Mouse (Mus musculus): Measurements from ENCODE around the gene Ubr4. TPM values are rescaled to one million over a fixed set of nuclear protein-coding genes. Genes with fewer than 3 reads are reported as not detected.
"Not testable (repeated sequence)": the region's sequence is repeated elsewhere in the genome, so short reads cannot be mapped to it uniquely, and the experiment has no call there.

Ubr4 gene
- polyA plus RNA-seq, 1 experiment from 2014 or later: 84.5 TPM

DNA sequence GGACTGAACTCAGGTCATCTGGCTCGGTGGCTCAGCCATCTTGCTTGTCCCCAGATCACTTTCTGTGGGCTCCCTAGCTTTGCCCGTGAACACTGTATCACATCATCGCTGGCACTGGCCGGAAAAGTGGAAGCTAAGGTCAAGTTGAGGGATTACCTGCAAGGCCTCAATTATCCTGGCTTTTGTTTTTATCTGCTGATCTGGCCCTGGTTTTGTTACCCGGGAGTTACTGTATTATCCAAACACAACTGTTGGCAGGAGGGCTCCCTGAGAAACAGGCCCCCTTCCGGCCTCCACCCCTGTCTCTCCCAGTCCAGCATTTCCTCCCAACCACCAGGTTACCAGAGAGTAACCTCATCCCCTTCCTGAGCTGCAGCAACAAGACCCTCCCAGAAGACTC, 166.8 kb downstream of the Ubr4 start:
- WGBS: 59% methylated on average over 6 of the region's 6 CpGs

GRCm38 (mm10) chr4:139521926-139522325, 169.5 kb downstream of the Ubr4 start:
- Histone ChIP-seq H3K27me3 (ENCODE audit: insufficient read depth, low read length) (no peaks in the 10 kb centered on the region), H3K36me3 (ENCODE audit: insufficient read depth) (no peaks in the 10 kb centered on the region), H3K9ac (no peak overlapping the region), H3K4me3 (ENCODE audit: low read depth, low read length) (no peak overlapping the region), H3K9me3 (ENCODE audit: low read depth, low read length) (no peaks in the 10 kb centered on the region), H3K4me1 (ENCODE audit: insufficient read depth) (no peaks in the 10 kb centered on the region), H3K4me2 (no peak overlapping the region), H3K27ac (ENCODE audit: low read depth) (no peak overlapping the region)
- DNase-seq (no peak), ATAC-seq (ENCODE audit: insufficient read depth) (no peak)
- TF ChIP-seq CTCF (IDR thresholded peaks at IDR 0.05; ENCODE audit: low read depth): no peak
- WGBS: 83% methylated on average over 10 of the region's 10 CpGs

More for the DNA sequence above, 166.8 kb downstream of the Ubr4 start:
- Histone ChIP-seq H3K4me3 (ENCODE audit: low read depth, low read length) (no peak overlapping the region), H3K36me3 (ENCODE audit: insufficient read depth) (no peaks in the 10 kb centered on the region), H3K27ac (ENCODE audit: low read depth) (no peak overlapping the region), H3K27me3 (ENCODE audit: insufficient read depth, low read length) (no peaks in the 10 kb centered on the region), H3K9me3 (ENCODE audit: low read depth, low read length) (no peaks in the 10 kb centered on the region), H3K9ac (no peak overlapping the region), H3K4me2 (no peak overlapping the region), H3K4me1 (ENCODE audit: insufficient read depth) (no peaks in the 10 kb centered on the region)
- ATAC-seq (ENCODE audit: insufficient read depth): no peak
- no peak for TF ChIP-seq CTCF (IDR thresholded peaks at IDR 0.05; ENCODE audit: low read depth)
- DNase-seq: no peak

DNA sequence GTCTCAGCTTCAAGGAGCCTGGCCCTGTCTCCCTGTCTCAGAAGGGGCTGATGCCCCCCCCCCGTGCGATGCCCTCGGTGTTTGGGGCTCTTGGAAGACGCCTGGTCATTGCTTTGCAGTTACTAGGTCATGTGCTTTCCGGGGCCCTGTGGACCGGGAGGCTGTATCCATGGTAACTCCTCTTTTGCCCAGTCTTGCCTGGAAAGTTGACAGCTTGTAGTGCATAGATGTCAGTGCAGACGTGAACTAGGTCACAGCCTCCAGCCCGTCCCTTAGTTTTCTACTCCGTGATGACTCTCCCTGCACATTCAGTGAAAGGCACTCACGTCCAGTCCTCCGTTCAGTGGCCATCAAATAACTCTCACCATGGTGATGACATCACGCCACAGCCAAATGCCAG, 174.1 kb downstream of the Ubr4 start:
- WGBS: 64% methylated on average over 12 of the region's 12 CpGs
- ATAC-seq (ENCODE audit: insufficient read depth): no peak
- H3K4me3 ChIP-seq (ENCODE audit: low read depth, low read length): no peak overlapping the region

GRCm38 (mm10) chr4:139530248-139530647, 177.8 kb downstream of the Ubr4 start, which contains the start of gene Iffo2:
Gene Iffo2, plus strand, starts transcription at chr4:139530548.
- H3K27me3 ChIP-seq (ENCODE audit: insufficient read depth, low read length); H3K9me3 ChIP-seq (ENCODE audit: low read depth, low read length); H3K36me3 ChIP-seq (ENCODE audit: insufficient read depth); H3K4me2 ChIP-seq; ATAC-seq (ENCODE audit: insufficient read depth); H3K9ac ChIP-seq; H3K4me3 ChIP-seq (ENCODE audit: low read depth, low read length); H3K27ac ChIP-seq (ENCODE audit: low read depth); H3K4me1 ChIP-seq (ENCODE audit: insufficient read depth); DNase-seq: not testable (repeated sequence)
- 75% methylated on average over 5 of the region's 5 CpGs for WGBS

More for the DNA sequence above, 174.1 kb downstream of the Ubr4 start:
- Histone ChIP-seq H3K9me3 (ENCODE audit: low read depth, low read length) (no peaks in the 10 kb centered on the region), H3K27me3 (ENCODE audit: insufficient read depth, low read length) (no peaks in the 10 kb centered on the region), H3K36me3 (ENCODE audit: insufficient read depth) (no peaks in the 10 kb centered on the region), H3K4me2 (no peak overlapping the region), H3K27ac (ENCODE audit: low read depth) (no peak overlapping the region), H3K9ac (no peak overlapping the region), H3K4me1 (ENCODE audit: insufficient read depth) (no peaks in the 10 kb centered on the region)
- no peak for DNase-seq
- no peak for TF ChIP-seq CTCF (IDR thresholded peaks at IDR 0.05; ENCODE audit: low read depth)

DNA sequence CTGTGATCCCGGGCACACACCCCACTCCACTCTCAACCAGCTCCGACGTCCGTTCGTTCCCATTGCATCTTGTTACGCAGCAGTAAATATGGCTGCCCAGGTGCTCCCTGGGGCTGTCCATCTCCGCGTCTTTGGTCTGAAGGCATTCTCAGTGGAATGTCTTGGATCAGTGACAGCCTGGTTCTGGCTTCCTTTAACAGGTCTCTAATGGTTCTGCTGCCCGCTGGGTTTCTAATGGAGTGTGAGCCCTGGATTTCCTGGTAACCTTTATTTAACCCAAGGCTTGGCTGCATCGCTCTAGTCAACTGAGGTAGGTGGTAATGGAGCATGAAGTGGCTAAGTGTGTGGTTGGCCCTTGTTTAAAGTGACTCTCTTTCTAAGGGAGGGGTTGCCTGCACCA, 179.7 kb downstream of the Ubr4 start:
- no peak overlapping the region for H3K9ac ChIP-seq
- no peak overlapping the region for H3K27ac ChIP-seq (ENCODE audit: low read depth)
- no peak overlapping the region for H3K4me2 ChIP-seq
- no peak for DNase-seq
- peaks cover 16% of the 10 kb centered on the region for H3K4me1 ChIP-seq (ENCODE audit: insufficient read depth)
- ATAC-seq (ENCODE audit: insufficient read depth): no peak
- no peaks in the 10 kb centered on the region for H3K9me3 ChIP-seq (ENCODE audit: low read depth, low read length)
- WGBS: 79% methylated on average over 10 of the region's 10 CpGs
- no peaks in the 10 kb centered on the region for H3K36me3 ChIP-seq (ENCODE audit: insufficient read depth)
- no peaks in the 10 kb centered on the region for H3K27me3 ChIP-seq (ENCODE audit: insufficient read depth, low read length)
- no peak for TF ChIP-seq CTCF (IDR thresholded peaks at IDR 0.05; ENCODE audit: low read depth)
- no peak overlapping the region for H3K4me3 ChIP-seq (ENCODE audit: low read depth, low read length)

DNA sequence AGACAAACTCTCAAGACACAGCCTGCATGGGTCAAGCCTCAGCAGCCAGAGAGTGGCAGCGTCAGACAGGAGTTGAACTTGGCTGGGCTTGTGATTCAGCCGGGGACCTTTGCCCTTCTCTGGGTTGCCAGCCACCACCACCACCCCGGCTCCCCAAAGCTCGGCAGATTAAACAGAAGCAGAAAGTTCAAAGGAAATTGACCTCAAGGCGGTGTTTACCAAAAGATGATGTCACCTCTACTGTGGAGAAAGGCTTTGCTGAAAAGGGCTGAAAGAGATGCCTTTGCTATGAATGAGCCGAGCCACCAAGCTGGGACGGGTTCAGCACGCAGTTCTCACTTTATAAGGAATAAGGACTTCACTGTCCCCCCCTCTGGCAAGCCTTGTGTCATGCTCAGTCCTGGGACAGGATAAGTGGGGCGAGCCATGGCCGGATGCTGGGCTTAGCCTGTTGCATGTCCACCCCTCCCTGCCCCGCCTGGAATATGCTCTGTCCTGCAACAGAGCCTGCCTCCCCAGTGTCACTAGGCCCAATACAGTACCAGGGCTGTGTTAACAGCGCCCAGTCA, 182.8 kb downstream of the Ubr4 start:
- TF ChIP-seq CTCF (IDR thresholded peaks at IDR 0.05; ENCODE audit: low read depth): no peak
- WGBS: 13% methylated on average over 12 of the region's 12 CpGs
- DNase-seq: peak; percentile 83
- Histone ChIP-seq H3K4me2 (peak overlapping the region; percentile 23), H3K9me3 (ENCODE audit: low read depth, low read length) (no peaks in the 10 kb centered on the region), H3K27me3 (ENCODE audit: insufficient read depth, low read length) (no peaks in the 10 kb centered on the region), H3K36me3 (ENCODE audit: insufficient read depth) (no peaks in the 10 kb centered on the region), H3K9ac (peak overlapping the region; percentile 14), H3K4me3 (ENCODE audit: low read depth, low read length) (no peak overlapping the region), H3K4me1 (ENCODE audit: insufficient read depth) (peaks cover 16% of the 10 kb centered on the region), H3K27ac (ENCODE audit: low read depth) (peak overlapping the region; percentile 92)
- peak; percentile 92 for ATAC-seq (ENCODE audit: insufficient read depth)

- Histone ChIP-seq H3K4me3 (ENCODE audit: low read depth, low read length) (no peak overlapping the region), H3K27me3 (ENCODE audit: insufficient read depth, low read length) (no peaks in the 10 kb centered on the region), H3K4me1 (ENCODE audit: insufficient read depth) (peaks cover 16% of the 10 kb centered on the region), H3K4me2 (peak overlapping the region; percentile 23), H3K9me3 (ENCODE audit: low read depth, low read length) (no peaks in the 10 kb centered on the region), H3K27ac (ENCODE audit: low read depth) (peak overlapping the region; percentile 92), H3K36me3 (ENCODE audit: insufficient read depth) (no peaks in the 10 kb centered on the region), H3K9ac (peak overlapping the region; percentile 14)
- TF ChIP-seq CTCF (IDR thresholded peaks at IDR 0.05; ENCODE audit: low read depth): no peak
- 43% methylated on average over 7 of the region's 7 CpGs for WGBS
- ATAC-seq (ENCODE audit: insufficient read depth): peak; percentile 72
- peak; percentile 62 for DNase-seq
These were observed 183.3 kb downstream of the Ubr4 start for GRCm38 (mm10) chr4:139535719-139536118.

All from lung, embryonic 14.5 days (tissue).